Mouse (Mus musculus): ENCODE data around the gene Ccdc153. TPM values are rescaled to one million over a fixed set of nuclear protein-coding genes. Genes with fewer than 3 reads are reported as not detected.

Gene Ccdc153
- polyA plus RNA-seq, 1 experiment from 2014 or later = not detected

- H3K9ac ChIP-seq = no peak overlapping the region
- no peaks in the 10 kb centered on the region for H3K36me3 ChIP-seq (replicated peaks)
- no peak overlapping the region for H3K4me3 ChIP-seq (replicated peaks)
- H3K4me1 ChIP-seq = peaks cover 27% of the 10 kb centered on the region
- no peak for ATAC-seq (ENCODE audit: low FRiP score)
- H3K27ac ChIP-seq = no peak overlapping the region
- H3K27me3 ChIP-seq = peaks cover 6% of the 10 kb centered on the region; the same call in 1 of the 2 replicates
- H3K4me2 ChIP-seq = no peak overlapping the region
- H3K9me3 ChIP-seq = peaks cover 4% of the 10 kb centered on the region; the same call in 1 of the 2 replicates
- 70% methylated on average over 8 of the region's 8 CpGs for WGBS
Observed at GRCm38 (mm10) chr9:44266478-44267226, 26.2 kb downstream of the Ccdc153 start.

DNA sequence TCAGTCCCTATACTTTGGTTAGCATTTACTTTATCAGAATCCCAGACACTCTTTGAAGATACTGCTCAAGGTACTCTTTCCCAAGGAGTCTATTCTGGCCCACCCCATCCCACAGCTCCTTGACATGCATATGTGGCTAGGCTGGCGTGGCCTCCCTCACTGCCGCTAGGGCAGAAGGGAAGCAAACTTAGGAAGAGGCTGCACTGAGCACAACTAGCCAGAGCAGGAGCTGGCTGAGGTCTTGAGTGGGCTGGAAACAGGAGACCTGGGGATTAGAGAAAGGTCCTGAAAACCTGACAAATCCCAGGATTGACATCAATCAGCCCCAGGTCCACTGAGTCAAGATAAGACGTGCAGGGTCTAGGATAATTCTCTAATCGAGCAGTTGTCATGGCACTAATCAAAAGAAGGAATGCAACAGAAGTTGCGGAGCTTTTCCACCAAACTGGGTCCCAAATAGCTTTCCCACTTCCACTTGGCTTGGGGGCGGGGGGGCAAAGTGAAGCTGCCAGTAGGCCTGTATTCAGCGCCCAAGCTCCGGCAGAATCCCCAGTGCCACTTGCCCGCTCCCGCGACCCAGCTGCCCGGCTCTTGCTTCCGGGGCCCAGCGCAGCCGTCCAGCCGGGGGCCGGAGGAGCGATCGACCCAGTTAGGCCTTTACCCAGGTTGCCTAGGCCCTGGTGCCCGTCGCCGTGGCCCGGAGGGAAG is 27.0 kb downstream of the Ccdc153 start:
- peaks cover 27% of the 10 kb centered on the region for H3K4me1 ChIP-seq
- peaks cover 4% of the 10 kb centered on the region; the same call in 1 of the 2 replicates for H3K27me3 ChIP-seq
- peak overlapping the region; percentile 44 for H3K4me3 ChIP-seq (replicated peaks)
- H3K4me2 ChIP-seq = peak overlapping the region; percentile 68
- H3K36me3 ChIP-seq (replicated peaks) = no peaks in the 10 kb centered on the region
- ATAC-seq (ENCODE audit: low FRiP score) = peak; percentile 58; the same call in 1 of the 2 replicates
- H3K9ac ChIP-seq = peak overlapping the region; percentile 70
- WGBS = 9% methylated on average over 23 of the region's 23 CpGs
- peak overlapping the region; percentile 66 for H3K27ac ChIP-seq
- peaks cover 4% of the 10 kb centered on the region; the same call in 1 of the 2 replicates for H3K9me3 ChIP-seq

DNA sequence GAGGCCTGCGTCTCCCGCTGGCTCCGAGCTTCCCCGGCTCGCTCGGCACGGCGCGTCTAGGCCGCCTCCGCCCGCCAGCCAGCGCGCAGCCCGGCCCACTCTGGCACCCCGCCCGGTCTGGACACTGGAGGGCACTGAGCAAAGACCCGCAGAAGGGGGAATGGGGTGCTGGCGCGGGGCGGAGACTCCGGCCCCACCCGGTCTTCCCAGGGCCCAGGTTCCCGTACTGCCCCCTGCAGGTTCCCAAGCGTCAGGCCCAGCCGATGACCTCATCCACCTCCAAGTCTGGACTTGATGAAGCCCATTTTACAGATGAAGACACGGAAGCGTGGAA is 27.5 kb downstream of the Ccdc153 start:
- H3K4me1 ChIP-seq = peaks cover 27% of the 10 kb centered on the region

GRCm38 (mm10) chr9:44268432-44268831 is 28.0 kb downstream of the Ccdc153 start, which contains the start of gene Nlrx1:
Nlrx1 (minus strand) TSS chr9:44268599.
- H3K36me3 ChIP-seq (replicated peaks) = no peaks in the 10 kb centered on the region
- peak within 1 kb of the TSS; percentile 68 for H3K4me2 ChIP-seq
- H3K27ac ChIP-seq = peak within 1 kb of the TSS; percentile 66
- H3K9ac ChIP-seq = peak within 1 kb of the TSS; percentile 70
- peak within 1 kb of the TSS; percentile 44 for H3K4me3 ChIP-seq (replicated peaks)
- ATAC-seq (ENCODE audit: low FRiP score) = no peak
- 86% methylated on average over 6 of the region's 6 CpGs for WGBS
- H3K4me1 ChIP-seq = peaks cover 27% of the 10 kb centered on the region
- H3K27me3 ChIP-seq = peaks cover 4% of the 10 kb centered on the region; the same call in 1 of the 2 replicates
- peaks cover 4% of the 10 kb centered on the region; the same call in 1 of the 2 replicates for H3K9me3 ChIP-seq

More for the DNA sequence above, 27.5 kb downstream of the Ccdc153 start:
- peak overlapping the region; percentile 68 for H3K4me2 ChIP-seq
- 5% methylated on average over 28 of the region's 28 CpGs for WGBS
- H3K4me3 ChIP-seq (replicated peaks) = peak overlapping the region; percentile 44
- H3K27ac ChIP-seq = peak overlapping the region; percentile 66
- peak; percentile 77; the same call in 1 of the 2 replicates for ATAC-seq (ENCODE audit: low FRiP score)
- H3K9ac ChIP-seq = peak overlapping the region; percentile 70
- H3K36me3 ChIP-seq (replicated peaks) = no peaks in the 10 kb centered on the region
- H3K9me3 ChIP-seq = peaks cover 4% of the 10 kb centered on the region; the same call in 1 of the 2 replicates
- H3K27me3 ChIP-seq = peaks cover 4% of the 10 kb centered on the region; the same call in 1 of the 2 replicates

DNA sequence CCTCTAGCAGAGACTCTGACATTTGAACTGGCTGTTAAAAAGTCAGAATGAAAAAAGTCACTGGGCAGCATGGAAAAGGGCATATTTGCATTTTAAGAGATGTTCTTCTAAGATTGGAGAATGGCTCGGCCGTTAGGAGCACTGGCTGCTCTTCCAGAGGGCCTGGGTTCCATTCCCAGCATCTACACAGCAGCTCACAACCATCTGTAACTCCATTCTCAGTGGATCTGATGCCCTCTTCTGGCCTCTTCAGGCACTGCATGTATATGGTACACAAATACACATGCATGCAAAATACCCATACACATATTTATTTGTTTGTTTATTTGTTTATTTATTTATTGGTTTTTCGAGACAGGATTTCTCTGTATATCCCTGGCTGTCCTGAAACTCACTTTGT is 28.6 kb downstream of the Ccdc153 start:
- Histone ChIP-seq H3K36me3 (replicated peaks) (no peaks in the 10 kb centered on the region), H3K9me3 (peaks cover 4% of the 10 kb centered on the region; the same call in 1 of the 2 replicates), H3K4me2 (no peak overlapping the region), H3K4me3 (replicated peaks) (no peak overlapping the region), H3K4me1 (peaks cover 27% of the 10 kb centered on the region), H3K27ac (no peak overlapping the region), H3K27me3 (peaks cover 4% of the 10 kb centered on the region; the same call in 1 of the 2 replicates), H3K9ac (no peak overlapping the region)
- WGBS = 80% methylated on average over 3 of the region's 3 CpGs
- ATAC-seq (ENCODE audit: low FRiP score) = no peak

GRCm38 (mm10) chr9:44269973-44270372 is 29.5 kb downstream of the Ccdc153 start:
- WGBS = 87% methylated on average over 4 of the region's 4 CpGs
- Histone ChIP-seq H3K4me2 (no peak overlapping the region), H3K4me1 (peaks cover 19% of the 10 kb centered on the region), H3K27ac (no peak overlapping the region), H3K4me3 (replicated peaks) (no peak overlapping the region), H3K36me3 (replicated peaks) (no peaks in the 10 kb centered on the region), H3K27me3 (peaks cover 4% of the 10 kb centered on the region; the same call in 1 of the 2 replicates), H3K9me3 (peaks cover 4% of the 10 kb centered on the region; the same call in 1 of the 2 replicates), H3K9ac (no peak overlapping the region)
- ATAC-seq (ENCODE audit: low FRiP score) = no peak

- no peak for ATAC-seq (ENCODE audit: low FRiP score)
- 85% methylated on average over 5 of the region's 5 CpGs for WGBS
- peaks cover 33% of the 10 kb centered on the region for H3K36me3 ChIP-seq (replicated peaks)
- no peak overlapping the region for H3K4me2 ChIP-seq
- no peak overlapping the region for H3K27ac ChIP-seq
- peaks cover 19% of the 10 kb centered on the region for H3K4me1 ChIP-seq
- H3K4me3 ChIP-seq (replicated peaks) = no peak overlapping the region
- H3K9ac ChIP-seq = no peak overlapping the region
- H3K27me3 ChIP-seq = no peaks in the 10 kb centered on the region; the same call in 1 of the 2 replicates
- no peaks in the 10 kb centered on the region for H3K9me3 ChIP-seq
Observed at GRCm38 (mm10) chr9:44283183-44283582, 42.7 kb downstream of the Ccdc153 start.

DNA sequence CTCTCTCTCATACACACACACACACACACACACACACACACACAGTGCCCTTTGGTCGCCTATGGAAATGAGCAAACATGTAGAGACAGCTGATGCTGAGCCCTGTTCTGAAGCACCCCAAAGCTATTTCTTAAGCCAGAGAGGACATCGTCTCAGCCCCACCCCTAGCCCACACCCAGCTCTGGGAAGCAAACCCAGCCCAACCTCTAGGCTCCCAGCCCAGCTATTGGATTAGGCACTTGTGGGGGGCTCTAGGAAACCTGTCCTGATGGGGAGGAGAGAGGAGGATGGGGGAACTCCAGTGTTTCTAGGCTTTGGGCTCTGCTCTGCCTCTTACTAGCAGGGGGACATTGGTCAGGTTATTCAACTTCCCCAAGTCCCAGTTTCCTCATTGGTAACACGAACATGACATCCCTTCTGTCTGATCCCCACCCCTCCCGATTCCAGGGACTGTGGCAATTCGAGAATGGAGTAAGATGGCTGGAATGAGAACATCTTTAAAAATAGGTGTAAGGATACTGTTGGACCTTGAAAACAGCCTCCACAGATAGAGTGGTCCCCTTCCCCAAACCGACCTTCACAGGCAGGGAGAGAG is 45.9 kb downstream of the Ccdc153 start:
- Histone ChIP-seq H3K9me3 (no peaks in the 10 kb centered on the region), H3K9ac (peak overlapping the region; percentile 88), H3K4me1 (peaks cover 31% of the 10 kb centered on the region), H3K4me2 (peak overlapping the region; percentile 96), H3K27ac (no peak overlapping the region), H3K4me3 (replicated peaks) (peak overlapping the region; percentile 77), H3K36me3 (replicated peaks) (peaks cover 10% of the 10 kb centered on the region), H3K27me3 (peaks cover 6% of the 10 kb centered on the region; the same call in 1 of the 2 replicates)
- no peak for ATAC-seq (ENCODE audit: low FRiP score)
- WGBS = 10% methylated on average over 6 of the region's 6 CpGs

DNA sequence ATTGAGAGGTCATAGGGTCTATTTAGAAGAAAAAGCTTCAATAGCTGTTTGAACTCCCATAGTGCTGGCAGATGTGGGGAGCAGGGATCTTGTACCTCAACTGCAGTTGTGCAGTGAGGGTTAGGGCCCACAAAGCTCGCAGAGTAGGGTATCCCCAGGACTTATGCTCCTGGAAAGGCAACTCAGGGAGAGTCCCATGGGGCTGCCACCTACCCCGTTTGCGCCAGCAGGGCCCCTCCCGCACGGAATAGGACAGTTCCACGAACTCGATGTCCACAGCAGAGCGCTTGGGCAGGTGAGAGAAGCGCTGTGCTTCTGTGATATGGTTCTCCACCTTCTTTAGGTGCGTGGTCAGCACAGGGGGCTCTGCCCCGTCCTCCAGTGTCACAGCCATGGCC is 46.5 kb downstream of the Ccdc153 start:
- peaks cover 31% of the 10 kb centered on the region for H3K4me1 ChIP-seq
- ATAC-seq (ENCODE audit: low FRiP score) = no peak; the same call in 1 of the 2 replicates
- 2% methylated on average over 11 of the region's 11 CpGs for WGBS
- H3K9me3 ChIP-seq = no peaks in the 10 kb centered on the region
- H3K4me3 ChIP-seq (replicated peaks) = peak overlapping the region; percentile 77
- peaks cover 13% of the 10 kb centered on the region for H3K36me3 ChIP-seq (replicated peaks)
- peak overlapping the region; percentile 96 for H3K4me2 ChIP-seq
- H3K27me3 ChIP-seq = peaks cover 6% of the 10 kb centered on the region; the same call in 1 of the 2 replicates
- H3K9ac ChIP-seq = peak overlapping the region; percentile 88
- H3K27ac ChIP-seq = peak overlapping the region; percentile 63; the same call in 1 of the 2 replicates

GRCm38 (mm10) chr9:44287401-44288075 is 47.1 kb downstream of the Ccdc153 start:
- peak overlapping the region; percentile 77 for H3K4me3 ChIP-seq (replicated peaks)
- H3K9me3 ChIP-seq = no peaks in the 10 kb centered on the region
- peaks cover 13% of the 10 kb centered on the region for H3K36me3 ChIP-seq (replicated peaks)
- peak; percentile 70 for ATAC-seq (ENCODE audit: low FRiP score)
- H3K4me1 ChIP-seq = peaks cover 31% of the 10 kb centered on the region
- H3K4me2 ChIP-seq = peak overlapping the region; percentile 96
- H3K9ac ChIP-seq = peak overlapping the region; percentile 88
- peak overlapping the region; percentile 63 for H3K27ac ChIP-seq
- H3K27me3 ChIP-seq = peaks cover 6% of the 10 kb centered on the region; the same call in 1 of the 2 replicates
- WGBS = under 1% methylated on average over 47 of the region's 47 CpGs

GRCm38 (mm10) chr9:44288076-44288958 is 47.8 kb downstream of the Ccdc153 start, which contains the start of gene Abcg4:
Abcg4 (minus strand) TSS chr9:44288615.
- H3K4me3 ChIP-seq (replicated peaks) = peak within 1 kb of the TSS; percentile 77
- H3K9me3 ChIP-seq = no peaks in the 10 kb centered on the region
- WGBS = 2% methylated on average over 38 of the region's 38 CpGs
- peaks cover 31% of the 10 kb centered on the region for H3K4me1 ChIP-seq
- H3K27ac ChIP-seq = peak within 1 kb of the TSS; percentile 63
- ATAC-seq (ENCODE audit: low FRiP score) = peak; percentile 66
- peak within 1 kb of the TSS; percentile 96 for H3K4me2 ChIP-seq
- peaks cover 21% of the 10 kb centered on the region for H3K36me3 ChIP-seq (replicated peaks)
- H3K27me3 ChIP-seq = peaks cover 6% of the 10 kb centered on the region; the same call in 1 of the 2 replicates
- H3K9ac ChIP-seq = peak within 1 kb of the TSS; percentile 88
